Mouse (Mus musculus): ENCODE data around the gene March6.

The March6 gene

DNA sequence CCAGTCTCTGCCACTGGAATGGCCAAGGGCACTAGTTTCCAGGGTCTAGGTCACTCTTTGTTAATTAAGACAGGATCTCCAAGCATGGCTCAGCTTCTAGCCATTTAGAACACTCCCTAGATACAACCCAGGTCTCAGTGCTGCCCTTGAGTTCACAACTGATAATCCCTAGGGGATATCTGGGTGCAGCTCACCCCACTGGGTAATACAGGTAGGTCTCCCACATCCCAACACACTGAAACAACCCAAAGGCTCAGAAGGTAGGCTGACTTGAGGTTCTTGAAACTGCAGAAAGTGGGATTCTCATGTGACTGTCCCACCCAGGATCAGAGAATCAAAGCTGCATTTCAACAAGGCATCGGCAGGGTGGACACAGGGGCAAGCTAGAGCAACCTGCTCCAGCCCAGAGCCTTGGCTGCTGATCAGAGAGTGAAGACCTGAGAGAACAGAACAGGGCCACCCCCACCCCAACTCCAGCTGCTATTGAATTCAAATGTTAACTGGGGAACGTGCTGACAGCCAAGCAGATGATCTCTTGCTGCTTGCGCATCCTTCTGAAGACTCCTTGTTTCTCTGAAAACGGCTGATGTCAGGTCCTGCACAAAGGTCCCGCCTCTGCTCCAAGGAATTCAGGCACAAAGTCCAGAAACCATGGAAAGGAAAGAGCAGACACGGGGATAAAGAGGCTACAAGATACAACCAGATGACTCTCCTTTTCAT, 116.5 kb downstream of the March6 start:
- no peak for DNase-seq (ENCODE audit: inconsistent ontology term)

DNA sequence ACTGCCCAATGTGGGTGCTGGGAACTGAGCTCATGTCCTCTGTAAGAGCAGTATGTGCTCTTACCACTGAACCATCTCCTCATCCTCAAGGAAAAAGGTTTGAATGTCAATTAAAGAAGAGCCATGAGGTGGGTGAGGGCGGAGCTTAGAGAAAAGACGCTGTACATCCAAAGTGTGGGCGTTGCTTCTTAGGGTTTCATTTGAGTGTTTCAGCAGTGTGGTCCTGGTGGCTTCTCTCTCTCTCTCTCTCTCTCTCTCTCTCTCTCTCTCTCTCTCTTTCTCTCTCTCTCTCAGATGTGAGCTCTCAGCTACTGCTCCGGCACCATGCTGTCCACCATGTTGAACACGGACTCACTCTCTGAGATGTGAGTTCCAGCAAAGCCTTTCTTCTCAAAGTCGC, 117.2 kb downstream of the March6 start:
- DNase-seq (ENCODE audit: inconsistent ontology term), result no peak

DNA sequence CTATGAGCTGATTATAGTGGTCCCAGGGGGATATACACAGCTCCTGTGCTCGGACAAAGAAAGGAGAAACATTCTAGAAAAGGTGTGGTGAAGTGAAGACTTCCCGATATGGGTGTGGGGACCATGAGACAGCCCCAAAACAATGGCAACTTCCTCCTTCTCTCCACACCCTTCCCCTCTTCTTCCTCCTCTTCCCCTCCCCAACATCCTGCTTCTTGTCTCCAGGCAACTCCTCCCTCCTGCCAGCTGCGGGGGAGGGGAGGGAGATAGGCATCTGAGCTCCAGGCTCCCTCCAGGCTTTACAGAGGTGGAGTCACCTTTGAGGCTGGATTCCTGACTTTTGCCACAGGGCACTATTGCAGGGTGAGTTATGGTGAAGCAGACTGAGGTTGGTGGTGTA, 117.9 kb downstream of the March6 start:
- no peak for DNase-seq (ENCODE audit: inconsistent ontology term)

DNA sequence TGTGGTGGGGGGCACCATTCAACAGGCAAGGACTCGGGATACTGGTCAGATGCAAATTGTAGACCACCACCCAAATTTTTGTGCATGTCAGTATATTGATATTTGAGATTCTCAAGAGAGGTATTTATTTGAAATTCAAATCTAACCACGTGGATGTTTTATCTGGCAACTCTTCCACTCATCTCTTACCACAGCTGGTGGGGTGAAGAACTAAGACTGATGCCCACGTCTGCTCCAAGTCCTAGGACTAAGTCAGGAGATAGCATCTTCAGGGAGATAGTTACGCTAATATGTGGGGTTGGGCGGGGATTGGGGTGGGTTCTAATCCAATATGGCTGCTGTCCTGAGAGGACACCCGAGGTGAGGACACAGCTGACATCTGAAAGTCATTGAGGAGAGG, 118.4 kb downstream of the March6 start:
- no peak for DNase-seq (ENCODE audit: inconsistent ontology term)

DNA sequence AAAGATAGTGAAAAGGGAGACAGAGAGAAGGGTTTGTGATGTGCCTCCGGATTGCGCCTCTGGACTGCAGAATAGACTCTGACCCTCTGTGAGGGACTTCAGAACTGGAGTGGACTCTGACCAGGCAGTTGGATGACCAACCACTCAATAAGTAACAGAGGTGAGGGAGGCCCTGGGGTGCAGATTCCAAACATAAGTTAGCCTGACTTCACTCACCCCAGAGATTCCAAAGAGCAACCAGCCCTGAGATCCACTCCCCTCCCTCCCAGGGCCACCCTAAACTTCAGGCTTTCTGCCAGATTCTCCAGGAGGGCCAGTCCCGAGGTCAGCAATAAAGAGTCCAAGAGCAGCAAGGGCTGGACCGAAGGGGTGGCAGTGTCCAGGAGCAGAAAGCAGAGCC, 123.4 kb downstream of the March6 start:
- DNase-seq (ENCODE audit: inconsistent ontology term), result no peak

DNA sequence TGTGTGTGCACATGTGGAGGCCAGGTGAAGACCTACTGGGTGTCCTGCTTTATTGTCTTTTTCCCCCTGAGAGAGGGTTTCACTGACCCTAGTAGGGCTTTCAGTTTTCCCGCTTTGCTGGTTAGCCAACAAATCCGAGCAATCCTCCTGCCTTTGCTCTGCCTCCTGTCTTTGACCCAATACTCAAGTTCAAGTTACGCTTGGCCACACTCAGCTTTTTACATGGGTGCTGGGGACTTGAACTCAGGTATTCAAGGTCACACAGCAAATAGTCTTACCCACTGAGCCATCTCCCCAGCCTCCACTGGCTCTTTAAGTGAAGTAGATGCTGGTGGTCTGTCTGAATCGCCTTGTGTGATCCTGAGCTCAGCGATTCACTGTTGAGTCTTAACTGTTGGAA, 124.0 kb downstream of the March6 start:
- no peak for DNase-seq (ENCODE audit: inconsistent ontology term)
